Mouse (Mus musculus) heart, embryonic 12.5 days (tissue): Measurements from ENCODE around the gene Sphk1. TPM values are rescaled to one million over a fixed set of nuclear protein-coding genes. Genes with fewer than 3 reads are reported as not detected.
A peak's percentile ranks its signal among the peaks of the same experiment; 100 is the strongest.

ENCODE experiments used
- ATAC-seq: fragments of 200-750 bp; cut with Nextera tagmentation; 2 replicates; pipeline ENCODE4 v1.8.0; 2017; ENCODE audit warnings: moderate TSS enrichment, moderate library complexity; ENCODE audit not compliant: insufficient number of reproducible peaks, low FRiP score
- H3K27ac ChIP-seq: fragments of 300-500 bp; sonication (generic); 2 replicates; pipeline ENCODE4 v1.5.1; 2016; ENCODE audit warnings: mild to moderate bottlenecking, moderate library complexity; ENCODE audit not compliant: poor library complexity, severe bottlenecking
- H3K27me3 ChIP-seq: fragments of 300-500 bp; sonication (generic); replicated peaks from 2 replicates; pipeline ENCODE4 v1.6.1; 2016; ENCODE audit warnings: mild to moderate bottlenecking, moderate library complexity
- H3K36me3 ChIP-seq: fragments of 300-500 bp; sonication (generic); 2 replicates; pipeline ENCODE4 v1.6.1; 2016; ENCODE audit warnings: mild to moderate bottlenecking, moderate library complexity
- H3K4me1 ChIP-seq: fragments of 300-500 bp; sonication (generic); replicated peaks from 2 replicates; pipeline ENCODE4 v1.6.1; 2016; ENCODE audit warnings: mild to moderate bottlenecking
- H3K4me2 ChIP-seq: fragments of 300-500 bp; sonication (generic); 2 replicates; pipeline ENCODE4 v1.6.1; 2016; ENCODE audit warnings: mild to moderate bottlenecking, moderate library complexity
- H3K4me3 ChIP-seq: fragments of 300-500 bp; sonication (generic); 2 replicates; pipeline ENCODE4 v1.5.1; 2016; ENCODE audit warnings: mild to moderate bottlenecking
- H3K9ac ChIP-seq: fragments of 300-500 bp; sonication (generic); 2 replicates; pipeline ENCODE4 v1.6.1; 2016; ENCODE audit warnings: mild to moderate bottlenecking, moderate library complexity
- H3K9me3 ChIP-seq: fragments of 300-500 bp; sonication (generic); replicated peaks from 2 replicates; pipeline ENCODE4 v1.6.1; 2016; ENCODE audit warnings: mild to moderate bottlenecking, moderate library complexity
- WGBS: fragments of 180-500 bp; shearing (Covaris S2); methylation state at CpG from one replicate; pipeline ENCODE4 v1.1.7; 2016; 5-methylcytosine and 5-hydroxymethylcytosine counted together
- polyA plus RNA-seq: library from polyadenylated mRNA; unstranded; fragments of >200 nt; fragmentation: Nextera tagmentation; extraction: Ambion mirVana; gene quantifications from 2 replicates; pipeline ENCODE4 v1.2.1, GENCODE M21; 2016

The Sphk1 gene
- polyA plus RNA-seq, 1 experiment from 2014 or later: 1.6 TPM

GRCm38 (mm10) chr11:116556308-116556707 lies 25.6 kb downstream of the Sphk1 start:
- no peak for ATAC-seq
- Histone ChIP-seq H3K9ac (peak overlapping the region; percentile 10; the same call in 1 of the 2 replicates), H3K4me2 (peak overlapping the region; percentile 4; the same call in 1 of the 2 replicates), H3K4me3 (no peak overlapping the region), H3K27ac (0 out of 2 replicates have a peak overlapping the region, but pooled peaks have one; percentile 5), H3K36me3 (no peaks in the 10 kb centered on the region), H3K4me1 (peaks cover 65% of the 10 kb centered on the region), H3K9me3 (no peaks in the 10 kb centered on the region), H3K27me3 (no peaks in the 10 kb centered on the region)
- WGBS: 29% methylated on average over 6 of the region's 6 CpGs

GRCm38 (mm10) chr11:116565283-116566041 lies 34.7 kb downstream of the Sphk1 start:
- 65% methylated on average over 7 of the region's 7 CpGs for WGBS
- no peak overlapping the region for H3K4me3 ChIP-seq
- no peaks in the 10 kb centered on the region for H3K9me3 ChIP-seq
- H3K27ac ChIP-seq: no peak overlapping the region
- no peak overlapping the region for H3K9ac ChIP-seq
- no peaks in the 10 kb centered on the region for H3K27me3 ChIP-seq
- H3K4me2 ChIP-seq: no peak overlapping the region
- ATAC-seq: no peak
- peaks cover 30% of the 10 kb centered on the region for H3K4me1 ChIP-seq
- H3K36me3 ChIP-seq: no peaks in the 10 kb centered on the region

GRCm38 (mm10) chr11:116567531-116567930 lies 36.8 kb downstream of the Sphk1 start:
- Histone ChIP-seq H3K9me3 (no peaks in the 10 kb centered on the region), H3K4me1 (peaks cover 50% of the 10 kb centered on the region), H3K27me3 (no peaks in the 10 kb centered on the region), H3K4me2 (no peak overlapping the region), H3K36me3 (no peaks in the 10 kb centered on the region), H3K27ac (no peak overlapping the region), H3K9ac (no peak overlapping the region), H3K4me3 (no peak overlapping the region)
- no peak for ATAC-seq
- WGBS: 71% methylated on average over 8 of the region's 8 CpGs

GRCm38 (mm10) chr11:116570821-116571220 lies 40.1 kb downstream of the Sphk1 start:
- Histone ChIP-seq H3K9ac (no peak overlapping the region), H3K27ac (no peak overlapping the region), H3K27me3 (no peaks in the 10 kb centered on the region), H3K36me3 (no peaks in the 10 kb centered on the region), H3K4me2 (peak overlapping the region; percentile 7), H3K9me3 (no peaks in the 10 kb centered on the region), H3K4me3 (no peak overlapping the region), H3K4me1 (peaks cover 70% of the 10 kb centered on the region)
- 82% methylated on average over 7 of the region's 7 CpGs for WGBS
- no peak for ATAC-seq

- peak overlapping the region; percentile 22 for H3K4me2 ChIP-seq
- peak; percentile 66 for ATAC-seq
- H3K4me1 ChIP-seq: peaks cover 75% of the 10 kb centered on the region
- H3K9me3 ChIP-seq: no peaks in the 10 kb centered on the region
- H3K27me3 ChIP-seq: no peaks in the 10 kb centered on the region
- H3K4me3 ChIP-seq: peak overlapping the region; percentile 4; the same call in 1 of the 2 replicates
- peak overlapping the region; percentile 7; the same call in 1 of the 2 replicates for H3K27ac ChIP-seq
- WGBS: 62% methylated on average over 19 of the region's 19 CpGs
- 0 out of 2 replicates have a peak overlapping the region, but pooled peaks have one; percentile 34 for H3K9ac ChIP-seq
- H3K36me3 ChIP-seq: no peaks in the 10 kb centered on the region
Measured at GRCm38 (mm10) chr11:116571767-116572679, 41.3 kb downstream of the Sphk1 start.

GRCm38 (mm10) chr11:116572756-116573543 lies 42.2 kb downstream of the Sphk1 start:
- Histone ChIP-seq H3K4me2 (peak overlapping the region; percentile 41), H3K27me3 (no peaks in the 10 kb centered on the region), H3K36me3 (no peaks in the 10 kb centered on the region), H3K4me3 (peak overlapping the region; percentile 4; the same call in 1 of the 2 replicates), H3K9ac (peak overlapping the region; percentile 34; the same call in 1 of the 2 replicates), H3K27ac (peak overlapping the region; percentile 68), H3K9me3 (no peaks in the 10 kb centered on the region), H3K4me1 (peaks cover 70% of the 10 kb centered on the region)
- ATAC-seq: peak; percentile 86
- 44% methylated on average over 12 of the region's 12 CpGs for WGBS

- H3K4me1 ChIP-seq: peaks cover 75% of the 10 kb centered on the region
Measured at GRCm38 (mm10) chr11:116574486-116574885, 43.8 kb downstream of the Sphk1 start.

GRCm38 (mm10) chr11:116574982-116575381 lies 44.3 kb downstream of the Sphk1 start:
- Histone ChIP-seq H3K9ac (no peak overlapping the region), H3K4me1 (peaks cover 77% of the 10 kb centered on the region), H3K4me3 (no peak overlapping the region), H3K36me3 (no peaks in the 10 kb centered on the region), H3K4me2 (peak overlapping the region; percentile 50; the same call in 1 of the 2 replicates), H3K9me3 (no peaks in the 10 kb centered on the region), H3K27me3 (no peaks in the 10 kb centered on the region), H3K27ac (peak overlapping the region; percentile 68; the same call in 1 of the 2 replicates)
- no peak for ATAC-seq
- 56% methylated on average over 6 of the region's 6 CpGs for WGBS

More at GRCm38 (mm10) chr11:116574486-116574885, 43.8 kb downstream of the Sphk1 start:
- peak overlapping the region; percentile 68 for H3K27ac ChIP-seq
- peak overlapping the region; percentile 41 for H3K4me2 ChIP-seq
- H3K27me3 ChIP-seq: no peaks in the 10 kb centered on the region
- no peak for ATAC-seq
- 49% methylated on average over 6 of the region's 6 CpGs for WGBS
- H3K9ac ChIP-seq: no peak overlapping the region
- no peaks in the 10 kb centered on the region for H3K36me3 ChIP-seq
- no peaks in the 10 kb centered on the region for H3K9me3 ChIP-seq
- H3K4me3 ChIP-seq: no peak overlapping the region

GRCm38 (mm10) chr11:116575396-116575795 lies 44.7 kb downstream of the Sphk1 start:
- Histone ChIP-seq H3K4me3 (no peak overlapping the region), H3K4me2 (peak overlapping the region; percentile 50), H3K27me3 (no peaks in the 10 kb centered on the region), H3K9me3 (no peaks in the 10 kb centered on the region), H3K9ac (0 out of 2 replicates have a peak overlapping the region, but pooled peaks have one; percentile 18), H3K27ac (peak overlapping the region; percentile 68), H3K4me1 (peaks cover 81% of the 10 kb centered on the region), H3K36me3 (no peaks in the 10 kb centered on the region)
- no peak for ATAC-seq
- 40% methylated on average over 2 of the region's 2 CpGs for WGBS

GRCm38 (mm10) chr11:116579280-116579679 lies 48.6 kb downstream of the Sphk1 start:
- Histone ChIP-seq H3K27ac (0 out of 2 replicates have a peak overlapping the region, but pooled peaks have one; percentile 22), H3K4me3 (0 out of 2 replicates have a peak overlapping the region, but pooled peaks have one; percentile 83), H3K27me3 (no peaks in the 10 kb centered on the region), H3K9me3 (no peaks in the 10 kb centered on the region), H3K4me2 (peak overlapping the region; percentile 20; the same call in 1 of the 2 replicates), H3K9ac (no peak overlapping the region), H3K4me1 (peaks cover 45% of the 10 kb centered on the region), H3K36me3 (no peaks in the 10 kb centered on the region)
- 94% methylated on average over 3 of the region's 3 CpGs for WGBS
- ATAC-seq: no peak
